Mouse (Mus musculus) brown adipose tissue, adult 24 weeks (tissue): ENCODE measurements around the gene Vipr1. TPM values are rescaled to one million over a fixed set of nuclear protein-coding genes. Genes with fewer than 3 reads are reported as not detected.

Experiments used
- H3K27ac ChIP-seq: fragments of 200-500 bp; replicated peaks from 2 replicates; pipeline ENCODE4 v1.5.1; 2012; ENCODE audit warnings: low read depth, mild to moderate bottlenecking, low read length
- H3K4me1 ChIP-seq: fragments of 200-500 bp; 2 replicates; pipeline ENCODE4 v1.6.1; 2012; ENCODE audit warnings: low read length, mixed read lengths; ENCODE audit not compliant: control insufficient read depth, insufficient read depth, insufficient read length
- H3K4me3 ChIP-seq: fragments of 200-500 bp; 2 replicates; pipeline ENCODE4 v1.5.1; 2012; ENCODE audit warnings: low read depth, mild to moderate bottlenecking, low read length, moderate library complexity; ENCODE audit not compliant: insufficient read depth
- polyA plus RNA-seq: library from polyadenylated mRNA; stranded (reverse); fragments of >200 nt; gene quantifications from 2 replicates; pipeline ENCODE4 v1.2.4, GENCODE M21; 2012; ENCODE audit not compliant: missing spikeins, insufficient read depth, insufficient read length

Vipr1 gene
- polyA plus RNA-seq, 1 experiment: not detected

DNA sequence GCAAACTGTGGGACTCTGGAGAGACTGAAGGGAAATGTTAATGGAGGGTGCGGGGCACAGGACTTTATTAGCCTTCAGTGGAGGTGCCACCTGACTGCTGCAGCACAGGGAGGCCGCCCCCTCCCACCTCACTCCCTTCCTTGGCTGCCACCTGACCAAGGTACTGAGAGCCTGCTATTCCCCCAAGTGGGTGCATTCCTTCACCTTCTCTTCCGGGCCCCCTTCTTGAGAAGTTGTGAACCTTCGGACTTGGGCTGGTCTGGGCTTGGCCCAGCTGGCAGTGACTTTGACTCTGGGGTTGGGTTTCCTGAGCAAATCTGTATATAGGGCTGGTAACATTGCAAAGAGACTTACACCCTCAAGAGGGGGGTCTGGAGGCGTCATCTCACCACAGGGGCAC is 13.8 kb downstream of the Vipr1 start:
- Histone ChIP-seq H3K4me3 (no peak overlapping the region), H3K4me1 (no peaks in the 10 kb centered on the region), H3K27ac (no peak overlapping the region)

DNA sequence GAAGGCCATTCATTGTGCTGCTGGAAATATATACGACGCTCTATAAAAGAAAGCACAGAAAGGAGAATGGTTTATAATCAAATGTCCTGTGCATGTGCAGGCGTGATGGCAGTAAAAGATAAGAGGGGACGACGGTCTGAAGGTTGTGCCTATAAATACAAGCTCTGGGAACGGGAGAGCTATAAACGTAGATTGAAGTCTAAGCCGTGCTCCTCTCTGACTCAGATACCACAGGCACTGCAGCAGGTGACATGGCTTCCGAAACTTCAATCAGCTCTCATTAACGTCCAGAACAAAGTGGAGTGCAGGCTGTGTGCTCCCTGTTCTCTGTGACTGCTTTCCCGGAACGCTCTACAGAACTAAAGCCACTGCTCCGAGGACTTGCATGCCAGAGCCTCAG is 14.6 kb downstream of the Vipr1 start:
- H3K4me1 ChIP-seq: no peaks in the 10 kb centered on the region
- no peak overlapping the region for H3K4me3 ChIP-seq
- no peak overlapping the region for H3K27ac ChIP-seq

DNA sequence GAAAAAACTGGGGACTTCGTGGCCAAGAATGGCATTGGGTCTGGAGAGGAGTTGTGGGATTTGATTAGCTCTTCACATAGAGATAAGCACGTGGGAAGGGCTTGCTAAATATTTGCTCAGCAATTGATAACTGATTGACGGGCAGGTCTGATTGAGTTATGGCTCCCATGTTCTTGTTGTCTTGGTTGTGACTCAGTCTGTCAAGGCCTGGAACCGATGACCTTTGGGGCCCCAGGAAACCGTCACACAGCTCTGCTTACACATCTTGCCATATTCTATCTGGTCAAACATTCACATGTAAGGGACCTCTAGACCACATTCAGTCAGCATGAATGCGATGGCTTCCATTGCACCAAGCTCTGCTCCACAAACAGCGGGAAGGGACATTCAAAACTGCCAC is 15.7 kb downstream of the Vipr1 start:
- H3K27ac ChIP-seq: no peak overlapping the region
- no peak overlapping the region for H3K4me3 ChIP-seq
- H3K4me1 ChIP-seq: no peaks in the 10 kb centered on the region

DNA sequence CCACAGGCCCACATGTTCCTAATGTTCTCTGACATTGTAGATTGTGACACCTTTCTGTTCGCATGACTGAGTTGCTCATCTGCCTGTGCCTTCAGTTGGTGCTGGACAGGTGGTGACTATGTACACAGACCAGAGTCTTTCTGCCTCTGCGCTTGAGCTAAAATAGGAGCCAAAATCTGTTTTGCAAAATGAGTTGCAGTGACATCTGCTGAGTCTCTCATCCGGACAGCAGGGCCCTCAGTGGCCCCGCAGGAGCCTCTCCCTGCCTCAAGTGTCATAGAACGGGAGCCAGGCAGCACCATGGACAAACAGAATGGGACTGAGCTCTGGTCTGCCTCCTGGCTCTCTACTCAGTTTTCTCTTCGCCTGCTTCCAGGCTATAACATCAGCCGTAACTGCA is 17.3 kb downstream of the Vipr1 start:
- H3K27ac ChIP-seq: no peak overlapping the region
- H3K4me3 ChIP-seq: no peak overlapping the region
- H3K4me1 ChIP-seq: no peaks in the 10 kb centered on the region

DNA sequence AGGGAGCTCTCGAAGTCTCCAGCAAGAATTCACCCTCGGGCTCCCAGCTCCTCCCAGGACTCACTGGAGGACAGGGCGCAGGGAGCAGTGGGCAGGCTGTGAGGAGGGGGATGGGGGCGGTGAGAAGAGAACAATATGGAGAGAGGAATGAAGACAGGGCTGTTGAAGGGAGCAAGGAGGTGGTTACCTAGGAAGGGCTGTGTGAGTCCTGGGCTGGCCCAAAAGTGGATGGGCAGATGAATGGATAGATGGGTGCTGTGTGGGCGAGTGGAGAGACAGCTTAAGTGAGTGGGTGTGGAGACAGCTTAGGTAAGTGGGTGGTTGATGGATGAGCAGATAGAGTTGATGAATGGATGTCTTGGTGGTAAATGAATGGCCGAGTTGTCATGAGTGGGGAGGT is 21.0 kb downstream of the Vipr1 start:
- Histone ChIP-seq H3K27ac (no peak overlapping the region), H3K4me1 (no peaks in the 10 kb centered on the region), H3K4me3 (no peak overlapping the region)

DNA sequence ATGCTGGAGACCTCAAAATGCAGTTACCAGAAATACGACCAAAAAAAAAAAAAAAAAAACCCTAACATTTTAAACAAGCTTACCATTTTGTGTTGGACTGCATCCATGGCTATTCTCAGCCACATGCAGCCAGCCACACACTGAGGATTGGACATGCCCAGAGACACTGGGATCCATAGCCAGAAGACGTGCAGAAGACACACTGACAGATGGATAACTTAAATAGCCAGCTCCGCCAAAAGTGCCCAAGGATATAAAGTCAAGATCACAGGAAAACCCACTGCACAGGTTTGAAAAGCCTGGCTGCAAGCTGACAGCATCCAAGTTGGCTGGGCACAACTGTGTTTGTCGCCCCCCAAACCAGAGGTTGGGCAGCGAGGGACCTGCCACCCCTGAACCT is 21.6 kb downstream of the Vipr1 start:
- no peaks in the 10 kb centered on the region for H3K4me1 ChIP-seq
- H3K4me3 ChIP-seq: no peak overlapping the region
- H3K27ac ChIP-seq: no peak overlapping the region

DNA sequence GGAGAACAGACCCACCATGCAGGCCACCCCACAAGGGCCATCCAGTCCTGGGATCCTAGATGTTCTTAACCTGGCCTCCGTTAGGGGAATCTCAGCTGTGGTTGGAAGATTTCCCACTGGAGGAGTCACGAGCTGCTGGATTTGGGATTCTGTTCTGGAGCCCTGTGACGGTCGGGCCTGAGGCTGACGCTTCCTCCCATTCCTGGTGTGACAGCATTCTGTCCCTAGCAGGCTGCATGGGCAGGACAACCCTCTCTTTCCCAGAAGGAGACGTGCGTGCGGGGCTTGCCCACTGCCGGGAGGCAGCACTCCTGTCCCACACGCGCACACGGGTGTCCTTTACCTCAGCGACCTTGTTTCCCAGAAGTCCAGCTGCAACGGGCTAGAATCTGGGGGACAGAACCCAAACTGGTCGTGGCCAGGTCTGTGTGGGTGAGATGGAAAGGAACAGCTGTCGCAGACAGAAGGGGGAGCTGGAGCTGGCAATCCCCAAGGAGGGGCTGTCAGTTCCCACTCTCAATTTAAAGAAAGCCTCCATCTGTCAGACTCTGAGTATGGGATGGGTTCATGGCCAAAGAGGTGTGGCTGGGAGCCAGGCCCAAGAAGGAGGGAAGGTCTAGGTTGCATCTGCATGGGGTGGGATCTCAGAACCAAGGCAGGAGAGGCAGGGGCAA is 24.6 kb downstream of the Vipr1 start:
- Histone ChIP-seq H3K27ac (no peak overlapping the region), H3K4me3 (no peak overlapping the region), H3K4me1 (no peaks in the 10 kb centered on the region)

DNA sequence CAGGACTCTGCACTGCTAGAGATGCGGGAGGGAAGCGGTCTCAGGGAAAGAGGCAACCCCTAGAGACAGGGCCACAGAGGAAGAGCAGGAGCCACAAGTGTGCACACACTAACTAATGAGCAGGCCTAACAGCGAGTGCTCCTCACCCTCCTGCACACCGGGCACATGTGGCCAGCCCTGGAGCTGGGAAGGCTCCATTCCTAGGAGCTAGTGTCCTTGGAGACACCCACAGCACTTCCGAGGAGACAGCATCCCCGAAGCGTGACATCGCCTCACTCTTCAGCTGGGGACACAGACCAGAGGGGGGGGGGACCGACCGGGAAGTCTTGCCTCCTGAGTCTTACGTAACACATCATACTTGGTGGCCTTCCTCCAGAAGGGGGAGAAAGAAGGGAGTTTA is 25.3 kb downstream of the Vipr1 start:
- Histone ChIP-seq H3K4me3 (no peak overlapping the region), H3K27ac (no peak overlapping the region), H3K4me1 (no peaks in the 10 kb centered on the region)

DNA sequence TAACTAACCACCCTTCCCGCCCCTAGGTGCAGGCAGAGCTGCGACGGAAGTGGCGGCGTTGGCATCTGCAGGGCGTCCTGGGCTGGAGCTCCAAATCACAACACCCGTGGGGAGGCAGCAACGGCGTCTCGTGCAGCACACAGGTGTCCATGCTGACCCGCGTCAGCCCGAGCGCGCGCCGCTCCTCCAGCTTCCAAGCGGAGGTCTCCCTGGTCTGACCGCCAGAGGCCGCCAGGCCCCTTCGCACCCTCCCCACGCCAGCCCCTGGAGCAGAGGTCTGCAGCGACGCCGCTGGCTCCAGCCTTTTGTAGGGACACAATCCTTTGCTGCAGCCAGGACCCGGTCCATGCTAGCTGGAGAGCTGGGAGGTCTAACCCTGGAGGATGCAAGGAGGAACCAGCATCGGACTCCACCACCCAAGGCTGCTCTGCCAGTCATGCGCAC is 26.9 kb downstream of the Vipr1 start:
- Histone ChIP-seq H3K4me1 (no peaks in the 10 kb centered on the region), H3K27ac (no peak overlapping the region)

DNA sequence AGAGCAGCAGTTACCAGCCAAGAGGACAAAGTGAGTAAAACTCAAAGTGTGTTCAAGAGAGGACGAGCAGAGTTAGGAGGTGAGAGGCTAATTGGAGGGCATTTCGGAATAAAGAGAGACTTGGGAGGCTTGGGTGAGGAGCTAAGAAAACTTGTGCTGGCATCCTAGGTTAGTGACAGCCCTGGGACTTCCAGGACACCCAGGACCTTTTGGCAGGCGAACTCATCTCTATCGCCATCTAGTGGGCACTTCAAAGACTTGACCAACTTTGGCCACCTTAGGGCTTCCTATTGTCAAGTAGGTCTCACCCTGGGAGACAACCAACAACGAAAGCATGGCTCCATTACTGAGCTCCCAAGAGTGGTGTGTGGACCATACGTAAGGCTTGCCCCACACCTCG is 28.8 kb downstream of the Vipr1 start:
- no peak overlapping the region for H3K4me3 ChIP-seq
- H3K4me1 ChIP-seq: no peaks in the 10 kb centered on the region
- no peak overlapping the region for H3K27ac ChIP-seq

More for the DNA sequence above, 26.9 kb downstream of the Vipr1 start:
- no peak overlapping the region for H3K4me3 ChIP-seq

DNA sequence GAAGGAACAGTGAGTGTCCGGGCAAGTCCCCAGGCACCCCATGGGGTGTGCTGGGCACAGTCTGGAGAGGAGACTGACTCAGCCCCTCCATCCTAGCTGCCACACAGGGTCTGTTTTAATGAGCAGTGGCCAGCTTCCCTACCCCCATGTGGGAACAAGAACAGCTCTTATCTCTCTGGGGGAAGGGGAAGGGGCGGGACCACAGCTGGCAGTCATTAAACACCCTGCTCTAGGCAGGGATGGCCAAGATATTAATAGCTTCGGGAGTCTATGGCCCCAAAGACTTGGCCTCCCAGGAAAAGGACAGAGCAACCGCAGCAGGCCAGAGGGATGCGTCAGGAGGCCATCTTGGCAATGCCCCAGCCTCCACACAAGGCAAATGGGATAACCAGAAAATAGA is 29.8 kb downstream of the Vipr1 start:
- no peaks in the 10 kb centered on the region for H3K4me1 ChIP-seq
- no peak overlapping the region for H3K4me3 ChIP-seq
- no peak overlapping the region for H3K27ac ChIP-seq

DNA sequence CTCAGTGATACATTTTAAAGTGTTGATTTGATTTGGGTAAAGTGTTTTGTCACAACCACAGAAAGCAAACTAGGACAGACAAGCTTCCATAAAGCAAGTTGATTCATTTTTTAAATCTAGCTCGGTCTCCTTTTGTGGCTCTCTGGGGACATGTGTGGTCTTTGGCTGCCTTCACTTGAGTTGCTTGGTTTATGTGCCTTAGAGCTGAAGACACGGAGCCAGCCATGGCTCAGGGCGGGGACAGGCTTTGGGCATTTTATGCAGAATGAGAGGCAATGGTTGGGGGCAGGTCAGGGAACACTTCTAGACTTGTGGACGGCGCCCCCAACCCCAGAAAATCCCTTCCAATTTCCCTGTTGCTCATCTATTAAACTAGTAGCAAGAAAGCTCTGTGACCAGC is 31.2 kb downstream of the Vipr1 start:
- Histone ChIP-seq H3K27ac (no peak overlapping the region), H3K4me1 (no peaks in the 10 kb centered on the region), H3K4me3 (no peak overlapping the region)

DNA sequence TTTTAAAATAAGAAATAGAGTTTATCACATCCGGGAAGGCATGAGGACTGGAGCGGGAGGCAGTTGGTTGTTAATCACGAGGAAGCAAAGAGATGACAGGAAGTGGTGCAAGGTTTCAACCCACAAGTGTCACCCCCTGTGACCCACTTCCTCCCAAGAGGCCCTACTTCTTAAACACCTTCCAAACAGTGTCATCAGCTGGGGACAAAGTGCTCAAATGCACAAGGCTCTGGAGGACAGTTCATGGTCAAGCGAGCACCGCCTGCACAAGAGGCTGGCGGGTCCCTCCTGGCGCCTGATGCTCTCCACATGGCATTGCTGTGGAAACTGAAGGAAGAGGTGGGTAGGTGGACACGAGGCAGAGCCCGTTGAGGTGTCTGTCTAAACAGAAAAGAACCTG is 32.5 kb downstream of the Vipr1 start:
- Histone ChIP-seq H3K4me1 (no peaks in the 10 kb centered on the region), H3K4me3 (no peak overlapping the region)

DNA sequence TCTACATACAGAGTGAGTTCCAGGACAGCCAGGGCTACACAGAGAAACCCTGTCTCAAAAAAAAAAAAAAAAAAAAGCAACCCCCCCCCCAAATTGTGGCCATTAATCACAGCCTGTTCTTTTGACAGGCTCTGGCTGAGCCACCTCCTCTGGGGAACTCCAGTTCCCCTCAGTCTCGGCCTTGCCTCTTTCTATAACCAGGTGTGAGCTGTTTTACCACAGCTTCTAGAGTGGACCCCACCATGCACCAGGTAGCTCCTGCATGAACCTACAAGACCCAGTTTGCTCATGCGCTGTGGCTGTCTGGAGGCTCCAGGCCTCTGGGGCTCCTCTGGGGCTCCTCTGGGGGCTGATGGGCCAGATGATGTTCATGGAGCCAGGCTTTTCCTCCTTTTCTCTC is 33.0 kb downstream of the Vipr1 start:
- H3K4me3 ChIP-seq: no peak overlapping the region
- no peak overlapping the region for H3K27ac ChIP-seq
- no peaks in the 10 kb centered on the region for H3K4me1 ChIP-seq

More for the DNA sequence above, 32.5 kb downstream of the Vipr1 start:
- H3K27ac ChIP-seq: no peak overlapping the region

DNA sequence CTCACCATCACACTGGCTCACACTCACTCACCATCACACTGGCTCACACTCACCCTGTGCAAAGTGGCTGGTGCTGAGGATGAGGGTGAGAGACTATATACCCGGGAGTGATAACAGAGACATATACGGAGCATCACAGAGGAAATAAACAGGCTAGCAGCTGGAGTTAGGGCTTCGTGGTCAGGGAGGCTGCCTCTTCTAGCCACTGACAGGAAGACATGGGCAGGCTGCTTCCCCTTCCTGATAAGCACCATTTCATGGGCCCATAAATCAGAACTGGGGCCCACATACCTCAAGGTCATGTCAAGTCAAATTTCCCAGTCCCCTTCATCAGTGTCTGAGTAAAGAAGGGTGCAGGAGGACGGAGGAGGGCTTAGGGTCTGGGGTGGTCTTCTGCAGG is 34.6 kb downstream of the Vipr1 start:
- Histone ChIP-seq H3K4me1 (no peaks in the 10 kb centered on the region), H3K27ac (no peak overlapping the region), H3K4me3 (no peak overlapping the region)

DNA sequence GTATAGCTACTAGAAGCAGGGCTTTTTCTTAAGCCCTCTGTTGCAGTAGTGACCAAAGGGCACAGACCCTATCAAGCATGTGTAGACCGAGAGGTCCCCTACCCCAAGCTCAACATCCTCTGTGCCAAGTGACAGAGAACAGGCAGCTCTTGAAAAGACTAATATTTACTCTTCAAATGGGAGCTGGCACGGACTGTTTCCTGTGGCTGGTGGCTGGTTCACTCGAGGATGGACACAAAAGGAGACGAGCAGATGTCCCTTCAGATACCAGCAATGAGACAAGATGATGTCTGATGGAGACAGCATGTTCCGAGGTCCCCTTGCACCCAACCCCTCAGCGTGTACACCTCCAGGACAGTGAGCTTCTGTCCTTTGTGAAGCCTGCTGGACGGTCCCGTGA is 35.0 kb downstream of the Vipr1 start:
- H3K4me1 ChIP-seq: no peaks in the 10 kb centered on the region
- no peak overlapping the region for H3K4me3 ChIP-seq
- no peak overlapping the region for H3K27ac ChIP-seq
